ENCODE assay signal across 8 mouse cellular contexts in the genomic region with DNA sequence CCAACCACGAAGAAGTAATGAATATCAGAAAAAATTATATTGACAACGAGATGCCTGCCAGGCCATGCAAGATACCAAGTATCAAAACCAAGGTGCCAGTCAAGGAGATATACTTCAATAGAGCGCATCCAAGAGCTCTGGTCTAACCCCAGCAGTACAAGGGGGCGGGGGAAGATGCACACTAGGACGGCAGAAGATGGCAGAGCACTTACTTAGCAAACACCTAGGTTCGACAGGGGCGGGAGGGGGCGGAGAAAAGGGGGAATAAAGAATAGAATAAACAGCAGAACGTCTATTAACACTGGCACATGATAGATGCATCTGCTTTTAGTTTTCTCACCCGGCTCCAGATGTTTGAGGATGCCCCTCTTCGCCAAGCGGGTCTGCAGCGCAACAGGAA. TPM values are rescaled to one million over a fixed set of nuclear protein-coding genes. Genes with fewer than 3 reads are reported as not detected.
DNase-seq lines count a peak whose midpoint lies in the region; ATAC-seq and TF ChIP-seq lines count a peak whose summit lies in the region.

No protein-coding gene starts in this region.

- H3K4me1 ChIP-seq in heart, adult 2 months (ENCODE audit: control insufficient read depth, insufficient read depth, low read length): no peaks in the 10 kb centered on the region
- peaks cover 7% of the 10 kb centered on the region for H3K4me1 ChIP-seq in forebrain, embryonic 13.5 days
- peaks cover 4% of the 10 kb centered on the region for H3K4me1 ChIP-seq in liver, embryonic 16.5 days (ENCODE audit: control insufficient read depth, low read depth, low read length)

- intact Hi-C loops in heart, adult 2 months (cut with DNase I): no loop called here
- intact Hi-C loops in heart, postnatal 25 days (cut with DNase I): loop anchor here (10.0 kb wide), 1 partner anchor 177 kb away; the partner anchor contains the start of gene Suv39h1

- DNase-seq in heart, adult 2 months: no peak
- no peak for DNase-seq in heart, postnatal 25 days (ENCODE audit: low spot score)
- DNase-seq in B cell, adult 2 months: peak; percentile 47 to 63
- DNase-seq in urinary bladder, postnatal 25 days (ENCODE audit: low spot score): no peak
- no peak for DNase-seq in embryo, embryonic 11 days
- no peak for DNase-seq in layer of hippocampus, adult 9-10 months (ENCODE audit: low spot score)

- no peaks in the 10 kb centered on the region for H3K27me3 ChIP-seq in heart, adult 2 months (ENCODE audit: control insufficient read depth, insufficient read depth, low read length)
- no peaks in the 10 kb centered on the region for H3K27me3 ChIP-seq in forebrain, embryonic 13.5 days
- H3K27me3 ChIP-seq in liver, embryonic 16.5 days (ENCODE audit: control insufficient read depth, insufficient read depth, low read depth, low read length): no peaks in the 10 kb centered on the region

- ATAC-seq in forebrain, embryonic 13.5 days: no peak
- no peak for ATAC-seq in liver, embryonic 16.5 days (ENCODE audit: low read depth)

- no peaks in the 10 kb centered on the region for H3K79me2 ChIP-seq in heart, adult 2 months (replicated peaks; ENCODE audit: control insufficient read depth, insufficient read depth, low read length)

- H3K36me3 ChIP-seq in heart, adult 2 months (ENCODE audit: control insufficient read depth, insufficient read depth, low read length): no peaks in the 10 kb centered on the region
- peaks cover 22% of the 10 kb centered on the region for H3K36me3 ChIP-seq in forebrain, embryonic 13.5 days (ENCODE audit: poor library complexity, severe bottlenecking)
- peaks cover 3% of the 10 kb centered on the region for H3K36me3 ChIP-seq in liver, embryonic 16.5 days (ENCODE audit: control insufficient read depth, insufficient read depth)

- peak overlapping the region; percentile 72 for H3K4me3 ChIP-seq in heart, adult 2 months
- peak overlapping the region; percentile 54 for H3K4me3 ChIP-seq in forebrain, embryonic 13.5 days
- H3K4me3 ChIP-seq in liver, embryonic 16.5 days (ENCODE audit: low read depth, low read length): peak overlapping the region; percentile 78

- no peak overlapping the region for H3K27ac ChIP-seq in heart, adult 2 months
- no peak overlapping the region for H3K27ac ChIP-seq in forebrain, embryonic 13.5 days
- peak overlapping the region; percentile 87; the same call in 1 of the 2 replicates for H3K27ac ChIP-seq in liver, embryonic 16.5 days (ENCODE audit: low read length)

- TF ChIP-seq CTCF in heart, adult 2 months (IDR thresholded peaks at IDR 0.05): no peak

- peak overlapping the region; percentile 57 for H3K9ac ChIP-seq in heart, adult 2 months (ENCODE audit: low read depth, low read length)
- H3K9ac ChIP-seq in forebrain, embryonic 13.5 days: peak overlapping the region; percentile 63
- H3K9ac ChIP-seq in liver, embryonic 16.5 days (ENCODE audit: low read depth, low read length): peak overlapping the region; percentile 58

- no peak for TF ChIP-seq POLR2A in heart, adult 2 months (IDR thresholded peaks at IDR 0.05; ENCODE audit: insufficient read depth, low read depth, low read length)

- 24% methylated on average over 13 of the region's 13 CpGs for WGBS in heart, adult 2 months
- 29% methylated on average over 13 of the region's 13 CpGs for WGBS in forebrain, embryonic 13.5 days
- 28% methylated on average over 13 of the region's 13 CpGs for WGBS in liver, embryonic 16.5 days (ENCODE audit: insufficient replicate concordance)

- no peaks in the 10 kb centered on the region for H3K9me3 ChIP-seq in forebrain, embryonic 13.5 days (replicated peaks)
- H3K9me3 ChIP-seq in liver, embryonic 16.5 days (replicated peaks; ENCODE audit: control insufficient read depth, low read length): no peaks in the 10 kb centered on the region

- TF ChIP-seq EP300 in heart, adult 2 months (IDR thresholded peaks at IDR 0.05; ENCODE audit: insufficient read depth, low read depth, low read length): no peak

- peak overlapping the region; percentile 61 for H3K4me2 ChIP-seq in forebrain, embryonic 13.5 days
- peak overlapping the region; percentile 52 for H3K4me2 ChIP-seq in liver, embryonic 16.5 days (ENCODE audit: low read depth, low read length)

RNA-seq across cellular contexts. Expression of gene Pqbp1, which starts 0.9 kb away (rescaled TPM):
- 10 to 100 TPM; 20.4 to 25.1 TPM for total RNA-seq in heart, adult 2 months (2021)
- 30.7 and 42.6 TPM in 2 replicates for polyA plus RNA-seq in heart, adult 2 months (2012; rRNA removed)
- total RNA-seq in heart, postnatal 25 days (2021): 10 to 100 TPM; 22.1 to 22.7 TPM
- polyA plus RNA-seq in forebrain, embryonic 13.5 days (2015; fragmentation: Nextera tagmentation; extraction: Ambion mirVana): 202 and 206 TPM in 2 replicates
- polyA plus RNA-seq in liver, embryonic 16.5 days (2015; fragmentation: Nextera tagmentation; extraction: Ambion mirVana): 36.8 and 38.6 TPM in 2 replicates

RNA-seq across cellular contexts. Expression of gene Timm17b, which starts 0.9 kb away (rescaled TPM):
- total RNA-seq in heart, adult 2 months (2021): 10 to 100 TPM; 43.4 to 45.0 TPM
- polyA plus RNA-seq in heart, adult 2 months (2012; rRNA removed): 40.2 and 45.1 TPM in 2 replicates
- 10 to 100 TPM; 49.5 to 50.1 TPM for total RNA-seq in heart, postnatal 25 days (2021)
- polyA plus RNA-seq in forebrain, embryonic 13.5 days (2015; fragmentation: Nextera tagmentation; extraction: Ambion mirVana): 168 and 193 TPM in 2 replicates
- polyA plus RNA-seq in liver, embryonic 16.5 days (2015; fragmentation: Nextera tagmentation; extraction: Ambion mirVana): 90.8 and 94.9 TPM in 2 replicates

RNA-seq across cellular contexts. Expression of gene Gm10491, which starts 9.4 kb away (rescaled TPM):
- total RNA-seq in heart, adult 2 months (2021): not detected
- not detected in 2 replicates for polyA plus RNA-seq in heart, adult 2 months (2012; rRNA removed)
- not detected for total RNA-seq in heart, postnatal 25 days (2021)
- polyA plus RNA-seq in forebrain, embryonic 13.5 days (2015; fragmentation: Nextera tagmentation; extraction: Ambion mirVana): not detected in 2 replicates
- not detected in 2 replicates for polyA plus RNA-seq in liver, embryonic 16.5 days (2015; fragmentation: Nextera tagmentation; extraction: Ambion mirVana)

RNA-seq across cellular contexts. Expression of gene Gm10490, which starts 11.1 kb away (rescaled TPM):
- not detected for total RNA-seq in heart, adult 2 months (2021)
- polyA plus RNA-seq in heart, adult 2 months (2012; rRNA removed): not detected in 2 replicates
- total RNA-seq in heart, postnatal 25 days (2021): not detected
- not detected in 2 replicates for polyA plus RNA-seq in forebrain, embryonic 13.5 days (2015; fragmentation: Nextera tagmentation; extraction: Ambion mirVana)
- not detected in 2 replicates for polyA plus RNA-seq in liver, embryonic 16.5 days (2015; fragmentation: Nextera tagmentation; extraction: Ambion mirVana)

RNA-seq across cellular contexts. Expression of gene Slc35a2, which starts 14.4 kb away (rescaled TPM):
- total RNA-seq in heart, adult 2 months (2021): 10 to 100 TPM; 14.8 to 15.0 TPM
- 25.2 and 31.9 TPM in 2 replicates for polyA plus RNA-seq in heart, adult 2 months (2012; rRNA removed)
- 10 to 100 TPM; 11.0 to 17.0 TPM for total RNA-seq in heart, postnatal 25 days (2021)
- polyA plus RNA-seq in forebrain, embryonic 13.5 days (2015; fragmentation: Nextera tagmentation; extraction: Ambion mirVana): 29.7 and 36.6 TPM in 2 replicates
- polyA plus RNA-seq in liver, embryonic 16.5 days (2015; fragmentation: Nextera tagmentation; extraction: Ambion mirVana): 13.5 and 14.2 TPM in 2 replicates

Comparison
In these comparisons a context has a peak if more than half of its experiments do, and no peak if none do; other contexts are left out.
1. DNase-seq: peak in B cell, adult 2 months (2 of 2); none in heart, adult 2 months (0 of 2), heart, postnatal 25 days (single experiment), urinary bladder, postnatal 25 days (single experiment), embryo, embryonic 11 days (single experiment) and layer of hippocampus, adult 9-10 months (single experiment).
2. Peak in every context shown above with its lines, with median percentiles within 50 percentile points of each other: H3K4me3 ChIP-seq and H3K9ac ChIP-seq.